Mouse (Mus musculus) hindbrain, embryonic 14.5 days (tissue): Measurements from ENCODE around the gene Rad51d. TPM values are rescaled to one million over a fixed set of nuclear protein-coding genes. Genes with fewer than 3 reads are reported as not detected.

Experiments
- ATAC-seq: fragments of 200-750 bp; cut with Nextera tagmentation; 2 replicates; pipeline ENCODE4 v1.8.0; 2017; ENCODE audit warnings: moderate number of reproducible peaks, mild to moderate bottlenecking, moderate TSS enrichment, moderate library complexity; ENCODE audit not compliant: low FRiP score
- DNase-seq: peaks from one replicate; pipeline ENCODE4 v3.0.0-alpha.2; 2015; ENCODE audit warnings: low spot score
- H3K27ac ChIP-seq: fragments of 300-500 bp; sonication (generic); 2 replicates; pipeline ENCODE4 v1.5.1; 2014; ENCODE audit warnings: mild to moderate bottlenecking, moderate library complexity
- H3K27me3 ChIP-seq: fragments of 300-500 bp; sonication (generic); 2 replicates; pipeline ENCODE4 v1.6.1; 2014; ENCODE audit warnings: mild to moderate bottlenecking, low read length, mixed read lengths; ENCODE audit not compliant: control insufficient read depth, insufficient read depth
- H3K36me3 ChIP-seq: fragments of 300-500 bp; sonication (generic); replicated peaks from 2 replicates; pipeline ENCODE4 v1.6.1; 2014; ENCODE audit not compliant: control insufficient read depth, insufficient read depth
- H3K4me1 ChIP-seq: fragments of 300-500 bp; sonication (generic); replicated peaks from 2 replicates; pipeline ENCODE4 v1.6.1; 2014; ENCODE audit warnings: antibody characterized with exemption, low read length, mixed read lengths; ENCODE audit not compliant: control insufficient read depth, insufficient read depth
- H3K4me2 ChIP-seq: fragments of 300-500 bp; sonication (generic); replicated peaks from 2 replicates; pipeline ENCODE4 v1.6.1; 2014; ENCODE audit warnings: mild to moderate bottlenecking, moderate library complexity
- H3K4me3 ChIP-seq: fragments of 300-500 bp; sonication (generic); replicated peaks from 2 replicates; pipeline ENCODE4 v1.5.1; 2014; ENCODE audit warnings: mild to moderate bottlenecking, low read length
- H3K9ac ChIP-seq: fragments of 300-500 bp; sonication (generic); 2 replicates; pipeline ENCODE4 v1.6.1; 2014
- H3K9me3 ChIP-seq: fragments of 300-500 bp; sonication (generic); 2 replicates; pipeline ENCODE4 v1.6.1; 2016; ENCODE audit warnings: low read length; ENCODE audit not compliant: control insufficient read depth
- WGBS: fragments of 180-500 bp; shearing (Covaris S2); extraction: QIAGEN DNeasy Blood & Tissue Kit; methylation state at CpG from one replicate; pipeline ENCODE4 v1.1.7; 2014; 5-methylcytosine and 5-hydroxymethylcytosine counted together
- polyA plus RNA-seq: library from polyadenylated mRNA; unstranded; fragments of >200 nt; fragmentation: Nextera tagmentation; extraction: Ambion mirVana; gene quantifications from 2 replicates; pipeline ENCODE4 v1.2.1, GENCODE M21; 2014

The Rad51d gene
- polyA plus RNA-seq, 1 experiment from 2014 or later: 14.3 TPM

DNA sequence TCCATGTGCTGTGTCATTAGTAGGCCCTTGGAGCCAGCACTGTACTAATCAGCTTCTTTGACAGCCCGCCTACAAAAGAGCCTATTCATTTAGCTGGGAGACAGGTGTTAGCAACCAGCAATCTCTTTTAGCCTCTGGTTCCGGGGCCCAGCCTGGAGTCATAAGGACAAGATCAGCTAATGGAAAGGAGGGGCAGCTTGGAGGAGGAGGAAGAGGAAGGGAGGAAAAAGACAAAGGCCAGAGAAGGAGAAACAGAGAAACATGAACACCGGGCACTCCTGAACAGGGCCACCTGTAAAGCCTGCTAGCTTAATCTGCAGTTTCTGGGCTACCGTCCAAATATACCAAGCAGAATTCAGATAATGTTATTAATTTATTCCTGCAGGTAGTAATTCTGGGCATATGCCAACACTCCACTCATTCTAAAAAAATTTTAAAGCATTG, 26.9 kb downstream of the Rad51d start:
- Histone ChIP-seq H3K9me3 (no peaks in the 10 kb centered on the region), H3K27me3 (no peaks in the 10 kb centered on the region), H3K4me1 (peaks cover 7% of the 10 kb centered on the region), H3K36me3 (no peaks in the 10 kb centered on the region), H3K4me3 (no peak overlapping the region), H3K27ac (peak overlapping the region; percentile 32; the same call in 1 of the 2 replicates), H3K9ac (no peak overlapping the region), H3K4me2 (no peak overlapping the region)
- WGBS: 33% methylated on average over 4 of the region's 4 CpGs
- DNase-seq: no peak
- ATAC-seq: no peak

DNA sequence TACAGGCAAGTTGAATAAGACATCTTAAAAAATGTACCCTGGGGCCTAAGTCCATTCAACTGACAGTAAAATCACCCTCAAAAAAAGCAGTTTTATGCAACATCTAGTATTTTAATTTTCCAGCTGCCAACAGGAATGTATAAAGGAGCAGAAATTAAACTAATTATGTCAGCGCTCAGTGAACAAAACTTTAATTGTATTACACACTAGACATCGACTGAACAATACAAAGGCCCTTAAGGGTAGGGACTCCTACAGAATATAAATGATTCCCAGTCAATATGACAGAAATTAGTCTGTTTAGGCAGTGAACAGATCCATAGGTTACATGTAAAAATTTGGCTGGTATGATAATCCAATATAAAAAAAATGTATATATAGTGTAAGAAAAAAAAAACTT, 27.4 kb downstream of the Rad51d start:
- no peak overlapping the region for H3K27ac ChIP-seq
- H3K4me2 ChIP-seq: no peak overlapping the region
- ATAC-seq (no peak), DNase-seq (no peak)
- no peaks in the 10 kb centered on the region for H3K27me3 ChIP-seq
- H3K4me3 ChIP-seq: no peak overlapping the region
- no peaks in the 10 kb centered on the region for H3K36me3 ChIP-seq
- H3K9me3 ChIP-seq: no peaks in the 10 kb centered on the region
- 36% methylated on average over 2 of the region's 2 CpGs for WGBS
- peaks cover 7% of the 10 kb centered on the region for H3K4me1 ChIP-seq
- H3K9ac ChIP-seq: no peak overlapping the region

DNA sequence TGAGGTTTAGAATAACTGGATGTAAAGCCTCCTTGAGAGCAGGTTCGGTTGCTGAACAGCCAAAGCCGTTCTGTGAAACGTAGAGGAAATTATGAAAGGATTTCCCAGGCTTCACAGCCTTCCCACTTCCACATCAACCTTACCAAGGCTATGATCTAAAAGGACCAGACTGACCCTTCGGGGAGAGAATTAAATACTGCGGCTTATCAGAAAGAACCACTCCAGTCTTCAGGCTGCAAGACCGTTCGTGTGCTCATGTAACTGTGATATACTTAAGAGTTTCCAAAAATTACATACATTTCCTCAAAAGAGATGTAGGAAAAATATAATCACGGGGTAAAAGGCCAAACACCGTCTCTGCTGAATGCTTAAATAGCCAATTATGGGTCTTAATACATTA, 27.8 kb downstream of the Rad51d start:
- no peak for DNase-seq
- no peak overlapping the region for H3K4me3 ChIP-seq
- no peaks in the 10 kb centered on the region for H3K36me3 ChIP-seq

DNA sequence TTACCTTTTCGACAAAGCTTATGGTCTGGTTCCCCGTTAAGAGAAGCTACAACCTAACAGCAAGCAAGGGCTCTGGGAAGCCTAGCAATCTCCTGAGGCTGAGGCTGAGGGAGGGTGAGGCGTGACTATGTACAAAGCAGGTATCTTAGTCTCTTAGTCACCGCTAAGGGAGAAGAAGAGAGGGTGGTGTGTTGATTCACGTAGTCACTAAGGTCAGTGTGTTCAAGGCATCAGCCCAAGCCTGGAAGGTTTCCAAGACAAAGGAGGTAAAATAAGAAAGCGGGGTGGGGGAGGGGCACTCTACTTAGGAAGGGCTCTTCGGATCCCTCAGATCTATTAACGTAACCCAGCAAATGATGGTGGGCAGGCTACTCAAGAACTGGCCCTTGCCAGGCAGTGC, 28.9 kb downstream of the Rad51d start:
- 73% methylated on average over 8 of the region's 8 CpGs for WGBS
- ATAC-seq: no peak
- H3K4me2 ChIP-seq: no peak overlapping the region

More for the DNA sequence above, 27.8 kb downstream of the Rad51d start:
- Histone ChIP-seq H3K4me1 (peaks cover 7% of the 10 kb centered on the region), H3K9ac (no peak overlapping the region), H3K27ac (no peak overlapping the region), H3K9me3 (no peaks in the 10 kb centered on the region), H3K27me3 (no peaks in the 10 kb centered on the region), H3K4me2 (no peak overlapping the region)
- WGBS: 72% methylated on average over 9 of the region's 9 CpGs
- ATAC-seq: no peak

DNA sequence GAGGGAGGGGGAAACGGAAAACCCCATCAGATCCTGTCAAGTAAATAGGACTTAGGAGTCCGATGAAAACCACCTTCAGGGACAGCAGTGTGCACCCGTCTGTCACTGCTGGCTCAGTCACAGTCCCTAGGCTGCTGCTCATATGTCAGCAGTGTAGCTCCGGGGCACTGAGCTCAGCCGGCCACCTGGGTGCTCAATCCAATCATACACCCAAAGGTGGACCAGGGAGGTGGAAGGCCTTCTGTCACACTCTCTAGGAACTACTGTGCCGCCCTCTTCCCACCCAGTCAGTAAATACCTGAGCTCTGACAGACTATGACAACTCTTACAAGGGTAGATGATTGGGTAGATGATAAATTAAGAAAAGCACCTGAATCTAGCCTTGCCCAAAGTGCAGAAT, 29.7 kb downstream of the Rad51d start:
- ATAC-seq (no peak), DNase-seq (no peak)
- no peak overlapping the region for H3K9ac ChIP-seq
- no peaks in the 10 kb centered on the region for H3K36me3 ChIP-seq
- H3K4me2 ChIP-seq: no peak overlapping the region
- WGBS: 79% methylated on average over 6 of the region's 6 CpGs
- no peak overlapping the region for H3K27ac ChIP-seq
- no peaks in the 10 kb centered on the region for H3K27me3 ChIP-seq
- H3K4me3 ChIP-seq: no peak overlapping the region
- peaks cover 7% of the 10 kb centered on the region for H3K4me1 ChIP-seq
- no peaks in the 10 kb centered on the region for H3K9me3 ChIP-seq

More for the DNA sequence above, 28.9 kb downstream of the Rad51d start:
- Histone ChIP-seq H3K4me1 (peaks cover 7% of the 10 kb centered on the region), H3K9me3 (no peaks in the 10 kb centered on the region), H3K4me3 (no peak overlapping the region), H3K9ac (no peak overlapping the region), H3K27ac (no peak overlapping the region), H3K36me3 (no peaks in the 10 kb centered on the region), H3K27me3 (no peaks in the 10 kb centered on the region)
- DNase-seq: no peak

DNA sequence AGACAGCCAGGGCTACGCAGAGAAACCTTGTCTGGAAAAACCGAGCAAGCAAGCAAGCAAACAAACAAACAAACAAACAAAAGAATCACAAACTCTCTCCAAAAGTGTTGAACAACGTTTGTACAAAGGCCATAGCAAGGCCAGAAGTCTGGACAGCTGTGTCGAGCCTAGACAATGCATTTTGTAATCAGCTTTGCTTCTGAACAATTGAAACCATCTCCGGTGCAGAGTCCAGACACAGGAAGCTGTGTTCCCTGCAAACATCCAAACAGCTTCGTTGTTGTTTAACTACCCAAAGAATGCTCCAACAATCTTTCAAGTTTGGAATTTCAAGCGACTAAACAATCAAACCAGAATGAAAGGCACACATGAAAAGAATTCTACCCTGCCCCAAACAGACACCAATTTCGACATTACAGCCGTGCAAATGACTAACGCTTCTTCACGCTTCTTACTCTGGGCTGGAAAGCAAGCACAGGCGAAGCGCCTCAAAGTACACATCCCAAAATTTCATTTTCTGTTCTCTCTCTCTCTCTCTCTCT, 33.0 kb downstream of the Rad51d start:
- Histone ChIP-seq H3K4me2 (no peak overlapping the region), H3K36me3 (no peaks in the 10 kb centered on the region), H3K9ac (no peak overlapping the region), H3K27ac (no peak overlapping the region), H3K9me3 (no peaks in the 10 kb centered on the region), H3K4me3 (no peak overlapping the region), H3K4me1 (no peaks in the 10 kb centered on the region), H3K27me3 (no peaks in the 10 kb centered on the region)
- no peak for ATAC-seq
- no peak for DNase-seq
- WGBS: 69% methylated on average over 13 of the region's 13 CpGs

DNA sequence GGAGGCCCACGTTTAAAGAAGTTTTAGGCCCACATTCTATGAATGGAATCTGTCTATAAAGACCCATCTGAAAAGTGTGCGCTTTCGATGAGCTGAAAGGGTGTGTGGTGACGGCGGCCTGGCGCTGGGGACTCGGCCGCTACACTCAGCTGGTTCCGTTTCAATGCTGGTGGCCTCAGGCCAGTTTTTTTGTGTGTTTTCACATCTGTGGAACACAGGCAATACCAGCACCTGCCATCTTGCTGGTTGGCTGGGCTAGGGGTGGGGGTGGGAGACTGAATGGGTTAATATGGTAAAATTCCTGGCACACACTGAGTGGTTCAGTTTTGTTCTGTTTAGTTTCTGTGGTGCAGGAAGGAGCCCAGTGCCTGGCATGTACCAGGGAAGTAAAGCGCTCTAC, 34.4 kb downstream of the Rad51d start:
- no peaks in the 10 kb centered on the region for H3K4me1 ChIP-seq
- ATAC-seq: peak; percentile 37; the same call in 1 of the 2 replicates
- DNase-seq: no peak

DNA sequence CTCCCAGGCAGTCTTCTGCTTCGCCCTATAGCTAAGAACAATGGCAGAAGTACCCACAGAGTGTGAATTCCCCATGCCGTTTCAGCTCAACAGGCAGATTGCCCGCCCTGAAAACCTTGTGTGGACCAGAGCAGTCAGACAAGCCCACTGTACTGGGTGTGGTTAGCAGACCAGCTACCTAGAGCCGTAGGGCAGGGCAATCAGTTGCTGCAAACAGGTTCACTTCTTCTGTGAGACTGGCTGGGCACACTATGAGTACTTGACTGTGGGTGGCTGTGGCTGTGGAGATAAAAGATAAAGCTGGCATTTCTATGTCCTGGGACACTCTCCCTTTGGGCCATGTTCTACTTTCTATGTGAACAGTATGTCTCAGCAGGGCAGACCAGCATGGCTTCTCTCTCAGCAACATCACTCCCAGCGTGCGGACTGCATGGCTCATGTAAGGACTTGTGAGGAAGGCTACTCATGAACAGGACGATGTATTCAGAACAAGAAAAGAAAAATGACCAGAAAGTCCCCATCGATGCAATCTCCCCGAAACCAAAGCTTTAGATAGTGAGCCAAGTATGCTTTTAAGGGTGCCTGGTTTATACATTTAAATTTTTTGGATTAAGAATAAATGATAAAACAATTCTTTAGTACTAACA, 35.0 kb downstream of the Rad51d start:
- WGBS: 74% methylated on average over 9 of the region's 9 CpGs
- H3K36me3 ChIP-seq: no peaks in the 10 kb centered on the region
- peaks cover under 1% of the 10 kb centered on the region; the same call in 1 of the 2 replicates for H3K4me1 ChIP-seq
- H3K27me3 ChIP-seq: no peaks in the 10 kb centered on the region
- DNase-seq: no peak
- H3K9ac ChIP-seq: no peak overlapping the region
- H3K27ac ChIP-seq: no peak overlapping the region
- H3K4me2 ChIP-seq: no peak overlapping the region
- no peaks in the 10 kb centered on the region for H3K9me3 ChIP-seq
- no peak for ATAC-seq
- H3K4me3 ChIP-seq: no peak overlapping the region

More for the DNA sequence above, 34.4 kb downstream of the Rad51d start:
- H3K4me3 ChIP-seq: no peak overlapping the region
- no peaks in the 10 kb centered on the region for H3K36me3 ChIP-seq
- H3K9me3 ChIP-seq: no peaks in the 10 kb centered on the region
- H3K4me2 ChIP-seq: no peak overlapping the region
- no peaks in the 10 kb centered on the region for H3K27me3 ChIP-seq
- H3K27ac ChIP-seq: no peak overlapping the region
- H3K9ac ChIP-seq: no peak overlapping the region
- WGBS: 57% methylated on average over 10 of the region's 10 CpGs

DNA sequence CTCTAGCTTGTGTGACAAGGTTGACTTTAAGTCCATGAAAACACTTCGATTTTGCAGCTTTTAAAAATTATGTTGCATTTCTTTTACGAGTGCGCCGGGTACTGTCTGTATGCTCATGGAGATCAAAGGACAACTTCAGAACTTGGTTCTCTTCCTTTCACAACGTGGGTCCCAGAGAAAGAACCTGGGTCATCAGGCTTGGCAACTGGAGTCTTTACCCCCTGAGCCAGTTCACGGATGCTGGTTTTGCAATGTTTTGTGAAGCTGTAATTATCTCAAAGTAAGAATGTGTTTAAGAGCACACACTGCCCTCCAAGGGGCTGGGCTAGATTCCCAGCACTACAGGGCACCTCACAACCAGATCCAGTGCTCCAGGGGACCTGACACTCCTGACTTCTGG, 36.3 kb downstream of the Rad51d start:
- ATAC-seq (no peak), DNase-seq (no peak)
- H3K4me1 ChIP-seq: peaks cover 6% of the 10 kb centered on the region
- WGBS: 90% methylated on average over 6 of the region's 6 CpGs
- no peak overlapping the region for H3K4me2 ChIP-seq
- no peak overlapping the region for H3K27ac ChIP-seq
- H3K36me3 ChIP-seq: no peaks in the 10 kb centered on the region
- H3K27me3 ChIP-seq: no peaks in the 10 kb centered on the region
- no peak overlapping the region for H3K4me3 ChIP-seq
- H3K9me3 ChIP-seq: no peaks in the 10 kb centered on the region
- H3K9ac ChIP-seq: no peak overlapping the region
